Mouse (Mus musculus) olfactory bulb, adult 2 months (tissue): ENCODE measurements around the gene Fancc.

Source experiments
- CTCF ChIP-seq: fragments of 200-500 bp; IDR thresholded peaks from 2 replicates; pipeline ENCODE4 v1.5.1; 2012; ENCODE audit warnings: low read depth, mild to moderate bottlenecking, low read length, moderate library complexity; ENCODE audit not compliant: insufficient read depth
- POLR2A ChIP-seq: fragments of 200-500 bp; IDR thresholded peaks from 2 replicates; pipeline ENCODE4 v1.6.1; 2012; ENCODE audit warnings: mild to moderate bottlenecking, low read depth, low read length, moderate library complexity; ENCODE audit not compliant: insufficient read depth

DNA sequence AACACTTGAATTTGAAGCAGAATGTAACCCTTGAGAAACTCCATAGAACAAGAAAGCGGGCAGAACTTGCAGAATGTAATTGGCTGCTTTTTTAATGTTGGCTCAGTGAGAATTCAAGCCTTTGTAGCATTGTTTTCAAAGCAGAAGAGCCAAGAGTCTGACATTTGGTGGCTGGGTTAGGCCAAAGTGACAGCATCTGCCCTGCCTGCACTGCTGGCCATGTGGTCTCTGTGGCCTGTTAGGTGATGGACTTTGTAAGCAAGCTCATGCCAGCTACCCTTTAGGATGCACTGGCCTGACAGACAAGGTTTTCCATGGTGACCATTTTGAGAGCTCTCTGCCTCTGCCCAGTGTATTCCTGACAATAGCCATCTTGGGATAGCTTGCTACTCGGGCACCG, 199.1 kb downstream of the Fancc start:
- TF ChIP-seq CTCF, result no peak
- no peak for TF ChIP-seq POLR2A
